Mouse (Mus musculus): ENCODE data around the gene Mrps27. TPM values are rescaled to one million over a fixed set of nuclear protein-coding genes. Genes with fewer than 3 reads are reported as not detected.

Mrps27 gene
- total RNA-seq, 2 experiments from 2014 or later = 30.6 to 33.3 TPM

Other genes with a start within 250 kb of the Mrps27 start
- 1 to 10 TPM; 6.0 to 6.4 TPM for gene Zfp366, start 160.0 kb upstream of the Mrps27 start, total RNA-seq (2021)
- 10 to 100 TPM; 26.9 to 31.2 TPM for gene Ptcd2, start 81 bp upstream of the Mrps27 start, total RNA-seq (2021)
- gene Map1b, start 171.8 kb downstream of the Mrps27 start, total RNA-seq (2021) = 10 to 100 TPM; 60.8 to 63.4 TPM